Mouse (Mus musculus): Measurements from ENCODE around the gene Pigk.

DNA sequence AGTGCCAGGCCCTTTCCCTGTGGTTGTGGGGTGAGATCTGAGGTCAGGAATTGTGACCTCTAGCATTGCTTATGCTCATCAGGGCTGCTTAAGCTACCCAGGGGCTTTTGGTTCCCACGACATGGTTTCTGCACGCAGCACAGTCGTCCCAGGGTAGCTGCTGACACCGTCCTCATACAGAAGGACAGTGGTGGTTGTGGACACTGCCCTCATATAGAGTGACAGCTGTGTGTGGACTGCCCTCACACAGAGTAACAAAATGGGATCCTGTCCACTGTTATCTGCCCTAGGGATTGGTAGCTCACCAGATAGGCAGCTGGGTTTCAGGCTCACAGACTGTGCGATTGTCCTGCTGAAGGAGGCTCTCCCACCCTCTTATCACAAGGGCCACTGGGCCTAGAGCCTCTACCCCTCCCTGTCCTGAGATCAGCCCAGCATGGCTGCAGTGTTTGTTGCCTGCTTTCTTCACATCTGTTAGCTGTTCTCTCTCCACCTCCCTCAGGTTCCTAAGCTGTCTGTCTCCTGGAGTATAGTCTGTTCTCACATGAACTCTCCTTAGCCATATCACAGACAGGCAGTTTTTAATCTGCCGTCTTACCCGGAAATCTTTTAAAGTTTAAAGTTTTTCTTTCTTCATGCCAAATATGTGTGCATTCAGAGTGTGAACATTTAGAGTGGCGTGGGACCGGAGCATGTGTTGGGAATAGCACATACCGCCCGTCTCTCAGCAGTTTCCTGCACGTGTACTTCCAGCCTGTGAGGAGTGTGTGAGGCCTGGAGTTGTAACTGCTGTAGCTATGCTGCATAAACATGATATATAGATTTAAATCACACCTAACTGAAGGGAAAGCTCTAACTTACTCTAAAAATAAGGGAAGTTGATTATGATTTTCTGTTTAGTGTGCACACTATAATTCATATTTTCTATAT, 43.8 kb downstream of the Pigk start:
- TF ChIP-seq GATA1 (IDR thresholded peaks at IDR 0.05; ENCODE audit: borderline replicate concordance, low read length) (no peak), FLI1 (IDR thresholded peaks at IDR 0.05; ENCODE audit: low read length) (no peak)
